Mouse (Mus musculus): ENCODE measurements at regions not wholly inside any gene's neighbourhood (a gene's known extent, or its start where the extent isn't known, plus 50 kb on each side); places are given as distances from the start of the nearest gene placed in this dataset.

DNA sequence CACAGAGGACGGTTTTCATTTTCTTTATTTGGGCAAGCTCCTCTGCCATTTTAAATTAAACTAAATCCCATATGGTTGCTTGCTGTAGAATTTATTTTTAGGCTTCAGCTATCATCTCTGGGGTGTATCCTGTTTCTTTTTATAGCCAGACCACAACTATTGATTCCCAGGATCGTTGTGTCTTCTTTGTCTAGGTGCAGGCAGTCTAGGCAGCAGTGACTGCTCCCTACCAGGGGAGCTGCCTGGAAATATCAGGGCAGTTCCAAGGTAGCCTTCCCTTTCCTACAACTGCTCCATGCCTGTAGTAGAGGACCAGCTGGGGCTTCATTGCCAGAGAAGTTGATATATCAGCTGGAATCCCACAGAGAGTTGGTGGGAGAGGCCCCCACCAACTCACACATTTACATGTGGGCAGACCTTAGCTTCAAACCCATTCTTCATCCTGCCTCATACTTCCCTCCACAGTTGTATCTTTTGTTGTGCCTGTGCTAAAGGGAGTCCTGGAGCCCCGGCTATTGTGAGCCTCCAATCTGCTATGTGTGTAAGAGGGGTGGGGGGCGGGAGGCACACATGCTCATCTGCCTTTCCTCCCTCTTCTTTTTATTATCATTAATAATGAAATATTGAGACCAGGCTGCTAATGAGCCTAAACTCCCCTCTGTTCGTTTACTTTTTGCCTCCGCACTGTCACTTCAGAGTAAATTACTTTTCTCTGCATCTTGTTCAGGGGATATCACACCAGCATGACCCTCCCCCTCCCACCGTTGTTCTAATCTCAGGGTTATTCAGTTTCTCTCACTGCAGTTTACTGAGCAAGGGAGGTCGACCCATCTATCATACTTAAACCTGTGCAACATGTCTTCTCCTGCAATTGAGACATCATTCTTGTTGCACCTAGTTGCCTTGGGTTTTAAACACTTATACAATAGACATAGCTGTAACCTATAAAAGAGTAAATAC lies 576.3 kb upstream of the Plxna2 start:
- DNase-seq (ENCODE audit: low spot score in 2 of 2), result no peak

- no peak for DNase-seq (ENCODE audit: low spot score in 2 of 2)
Measured at GRCm38 (mm10) chr1:194038711-194039110, 579.3 kb upstream of the Plxna2 start.

DNA sequence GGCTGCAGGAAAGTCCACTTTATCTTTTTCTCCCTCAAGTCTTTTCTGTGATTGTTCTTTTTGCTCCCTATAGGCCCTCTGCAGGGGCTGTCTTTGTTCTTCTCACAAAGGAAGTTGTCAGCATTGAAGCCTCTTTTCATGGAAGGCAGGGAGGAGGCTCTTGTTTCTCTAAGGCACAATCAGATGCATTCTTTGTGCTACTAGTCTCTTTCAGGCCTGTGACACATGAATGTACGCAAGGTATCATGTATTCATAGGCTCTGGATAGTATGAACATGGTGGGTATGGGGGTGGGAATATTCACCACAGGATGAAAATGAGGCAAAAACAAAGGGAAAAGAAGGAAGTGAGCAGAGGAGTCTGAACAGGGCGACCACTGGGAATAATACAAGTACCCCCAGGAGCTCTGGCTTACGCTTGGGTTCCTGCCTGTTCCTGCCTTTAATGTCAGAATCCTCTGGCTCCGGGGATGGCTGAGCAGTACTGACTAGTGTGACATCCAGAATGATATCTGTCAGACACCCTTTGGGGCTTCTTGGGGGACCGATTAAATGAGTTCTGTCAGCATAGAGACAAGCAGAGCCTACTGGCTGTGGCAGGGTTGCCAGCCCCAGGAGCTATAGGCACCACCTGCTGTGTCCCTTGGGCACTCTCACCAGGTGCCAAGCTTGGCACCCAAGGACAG lies 583.7 kb upstream of the Plxna2 start:
- no peak for DNase-seq (ENCODE audit: low spot score in 2 of 2)

- DNase-seq (ENCODE audit: low spot score in 2 of 2), result no peak
Measured at GRCm38 (mm10) chr1:194032603-194033002, 585.4 kb upstream of the Plxna2 start.

DNA sequence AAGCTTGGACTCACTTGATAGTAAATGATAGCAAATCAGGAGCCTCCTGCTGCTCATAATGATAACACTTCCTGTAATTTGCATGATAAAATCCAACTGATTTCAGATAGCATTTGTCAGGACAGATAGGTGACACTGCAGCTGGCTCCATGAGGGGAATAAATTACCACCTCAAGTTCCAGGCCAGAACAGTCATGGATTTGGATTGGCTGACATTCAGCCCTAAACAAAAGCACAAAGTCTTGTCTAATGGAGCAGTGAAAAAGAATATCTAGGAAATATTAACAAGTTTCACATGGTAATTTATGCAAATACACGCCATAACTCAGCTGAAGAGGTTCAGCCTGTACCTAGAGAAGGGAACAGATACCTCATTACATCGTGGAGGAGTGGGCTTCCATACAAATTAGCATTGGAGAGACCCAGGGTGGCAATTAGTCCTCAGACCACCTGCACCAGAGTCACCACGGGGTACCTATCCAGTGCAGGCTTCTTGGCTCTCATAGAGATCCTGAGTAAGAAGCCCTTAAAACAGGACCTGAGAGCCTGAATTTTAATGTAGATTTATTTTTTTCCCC lies 587.3 kb upstream of the Plxna2 start:
- DNase-seq (ENCODE audit: low spot score in 2 of 2), result no peak

- DNase-seq (ENCODE audit: low spot score in 2 of 2), result no peak
Measured at GRCm38 (mm10) chr1:194026958-194027692, 590.9 kb upstream of the Plxna2 start.

DNA sequence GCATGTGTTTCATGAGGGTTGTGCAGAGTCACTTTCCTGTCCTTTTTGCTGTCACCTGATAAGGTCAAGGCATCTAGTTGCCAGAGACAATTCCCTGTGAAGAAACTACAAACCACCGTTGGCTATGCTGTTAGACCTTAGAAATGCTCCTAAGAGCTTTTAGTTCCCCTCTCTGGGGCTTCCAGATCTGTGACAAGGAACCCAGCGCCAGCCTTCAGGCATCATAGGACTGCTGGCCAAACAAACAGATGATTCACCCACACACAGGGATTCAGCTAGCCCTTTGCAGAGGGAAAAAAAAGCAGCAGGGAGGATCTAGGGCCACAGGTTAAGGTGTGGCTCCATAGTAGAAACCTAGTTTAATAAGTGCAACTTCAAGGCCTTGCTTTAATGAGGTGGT lies 591.8 kb upstream of the Plxna2 start:
- peak in 1 of 2 experiments; percentile 4 for DNase-seq (ENCODE audit: low spot score in 2 of 2)

- no peak for DNase-seq (ENCODE audit: low spot score in 2 of 2)
Measured at GRCm38 (mm10) chr1:194019282-194019681, 598.7 kb upstream of the Plxna2 start.

GRCm38 (mm10) chr1:193992226-193992625 lies 622.1 kb upstream of the Camk1g start:
- no peak for DNase-seq (ENCODE audit: low spot score in 2 of 2)

- no peak for DNase-seq (ENCODE audit: low spot score in 2 of 2)
Measured at GRCm38 (mm10) chr1:193989956-193990675, 620.0 kb upstream of the Camk1g start.

GRCm38 (mm10) chr1:193988970-193989904 lies 619.1 kb upstream of the Camk1g start:
- no peak for DNase-seq (ENCODE audit: low spot score in 2 of 2)

DNA sequence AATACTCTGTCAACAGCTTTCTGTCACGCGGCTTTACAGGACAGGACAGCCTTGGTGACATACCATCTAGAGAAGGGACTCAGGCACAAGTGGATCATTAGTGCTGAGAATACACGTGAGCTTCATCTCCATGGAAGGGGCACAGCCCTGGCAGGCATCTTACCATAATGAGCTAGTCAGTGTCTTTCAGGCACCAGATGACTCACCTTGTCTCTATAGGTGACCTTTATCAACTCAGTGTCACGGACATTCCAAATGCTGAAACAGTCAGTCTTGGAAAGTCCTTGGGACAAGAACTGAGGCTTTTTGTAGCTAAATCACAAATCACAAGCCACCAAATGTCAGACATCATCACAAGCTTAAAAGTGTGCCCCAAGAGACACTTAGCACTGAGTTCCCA lies 610.5 kb upstream of the Camk1g start:
- DNase-seq (ENCODE audit: low spot score in 2 of 2), result peak in 1 of 2 experiments; percentile 22

GRCm38 (mm10) chr1:193971537-193971936 lies 601.4 kb upstream of the Camk1g start:
- DNase-seq (ENCODE audit: low spot score in 2 of 2), result no peak

- DNase-seq (ENCODE audit: low spot score in 2 of 2), result no peak
Measured at GRCm38 (mm10) chr1:193969264-193969908, 599.3 kb upstream of the Camk1g start.

DNA sequence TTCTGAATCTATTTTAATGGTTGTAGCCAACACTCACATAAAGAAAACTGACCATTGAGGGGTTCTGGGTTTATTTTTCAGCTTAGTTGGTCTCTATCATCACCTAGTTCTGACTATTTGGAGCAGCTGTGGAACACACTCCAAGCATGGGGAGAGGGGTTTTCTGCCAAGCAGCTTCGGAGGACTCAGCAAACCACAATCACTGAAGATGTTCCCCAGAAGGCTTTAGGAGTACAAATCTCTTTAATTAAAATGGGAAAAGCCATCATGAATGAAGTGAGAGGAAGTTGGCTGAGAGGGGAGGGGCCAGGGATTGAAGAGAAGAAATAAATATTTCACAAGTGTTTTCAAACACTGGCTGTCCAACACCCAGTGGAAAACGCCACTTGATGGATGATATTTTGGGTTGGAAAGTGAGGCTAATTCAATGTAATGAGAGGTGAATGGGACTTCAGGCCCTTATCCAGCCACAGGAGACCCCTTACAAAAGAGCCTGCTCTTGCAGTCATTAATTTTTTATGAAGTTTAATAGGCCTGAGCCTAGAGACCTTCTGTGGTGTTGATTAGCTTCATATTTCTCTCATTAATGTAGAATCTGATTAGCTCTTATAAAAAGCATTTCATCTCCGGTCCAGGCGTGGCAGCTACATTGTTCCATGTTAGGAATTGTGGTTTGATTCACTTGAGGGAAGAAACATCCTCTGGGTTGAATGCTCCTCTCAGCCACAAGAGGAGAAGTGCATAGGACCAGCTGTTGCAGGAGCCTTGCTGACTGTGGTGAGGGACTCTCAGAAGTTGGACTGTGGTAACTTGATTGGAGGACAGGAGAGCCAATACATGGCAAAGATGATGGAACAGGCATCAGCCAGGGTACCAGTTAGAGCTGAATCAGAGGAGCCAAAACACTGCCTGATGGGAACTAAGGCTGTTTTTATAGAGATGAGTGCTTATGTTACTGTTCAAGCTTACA lies 598.1 kb upstream of the Camk1g start:
- DNase-seq (ENCODE audit: low spot score in 2 of 2), result no peak

DNA sequence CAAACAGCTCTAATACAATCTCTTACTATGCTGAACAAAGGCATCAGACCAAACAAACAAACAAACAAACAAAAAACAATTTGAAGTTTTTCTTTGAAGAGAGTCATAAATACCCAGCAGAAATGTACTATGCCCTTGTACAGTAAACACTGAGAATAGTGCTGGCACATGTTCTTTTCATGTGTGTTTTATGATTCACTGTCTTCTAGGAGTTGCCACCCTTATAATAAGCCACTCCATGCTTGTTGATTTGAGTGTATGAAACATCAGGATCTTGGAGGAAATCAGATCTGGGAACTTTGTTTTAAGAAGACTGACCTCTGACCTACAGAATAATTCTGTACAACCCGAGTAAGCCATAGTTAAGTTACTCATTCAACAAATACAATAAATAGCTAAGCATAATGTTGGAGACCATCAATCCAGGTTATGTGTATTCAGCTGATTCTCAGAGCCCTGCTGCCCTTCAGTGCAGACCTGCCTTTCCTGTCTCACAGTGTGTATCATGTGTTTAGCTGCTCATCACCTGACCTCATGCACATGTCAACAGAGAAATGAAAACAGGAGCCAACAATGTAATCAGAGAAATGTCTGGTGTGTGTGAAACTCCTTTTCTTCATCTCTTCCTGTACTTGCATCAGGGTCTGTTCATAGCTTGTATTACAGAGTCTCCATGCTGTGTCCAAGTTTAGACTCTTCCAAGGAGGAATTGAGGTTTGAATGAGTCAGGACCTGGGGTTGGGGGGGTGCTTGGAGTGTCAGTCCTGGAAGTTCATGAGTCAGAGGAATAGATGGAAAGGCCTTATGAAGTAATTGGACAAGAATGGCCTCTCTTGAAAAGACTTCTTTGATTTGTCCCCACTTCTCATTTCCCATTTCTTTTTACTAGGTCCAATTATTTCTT lies 596.8 kb upstream of the Camk1g start:
- no peak for DNase-seq (ENCODE audit: low spot score in 2 of 2)

GRCm38 (mm10) chr1:193965278-193965677 lies 595.2 kb upstream of the Camk1g start:
- DNase-seq (ENCODE audit: low spot score in 2 of 2), result no peak
